Mouse (Mus musculus) testis, adult 2 months (tissue): ENCODE data around the gene Grik1.

Experiments used
- CTCF ChIP-seq: fragments of 200-500 bp; IDR thresholded peaks from 2 replicates; pipeline ENCODE4 v1.5.1; 2012; ENCODE audit warnings: low read depth, mild to moderate bottlenecking, inconsistent platforms, low read length, moderate library complexity; ENCODE audit not compliant: control insufficient read depth, insufficient read depth, insufficient replicate concordance
- POLR2A ChIP-seq: fragments of 200-500 bp; IDR thresholded peaks from 2 replicates; pipeline ENCODE4 v1.6.1; 2012; ENCODE audit warnings: low read depth, mild to moderate bottlenecking, inconsistent platforms, low read length, moderate library complexity; ENCODE audit not compliant: control insufficient read depth

- no peak for TF ChIP-seq POLR2A
- TF ChIP-seq CTCF: no peak
Observed at GRCm38 (mm10) chr16:87864526-87864925, 425.5 kb downstream of the Grik1 start.
